Mouse (Mus musculus) erythroblast, embryonic 14.5 days (primary cell): ENCODE measurements around the gene Gngt2.

Source experiments
- GATA1 ChIP-seq: IDR thresholded peaks from 2 replicates; pipeline ENCODE4 v1.6.1; 2012; ENCODE audit warnings: low read length, inconsistent platforms, mixed read lengths
- TAL1 ChIP-seq: IDR thresholded peaks from 3 replicates; pipeline ENCODE4 v1.6.1; 2012; ENCODE audit warnings: low read length, inconsistent platforms, mixed read lengths

- TF ChIP-seq GATA1 = no peak
- no peak for TF ChIP-seq TAL1
Measured at GRCm38 (mm10) chr11:95821511-95821910, 15.5 kb upstream of the Gngt2 start.
